Mouse (Mus musculus) kidney, postnatal 4 days (tissue): Measurements from ENCODE around the gene Dnah14.
A peak's percentile ranks its signal among the peaks of the same experiment; 100 is the strongest.

Source experiments
- DNase-seq, 2 experiments: peaks; one replicate each; pipeline ENCODE4 v3.0.0; 2021; ENCODE audit warnings: mixed read lengths in 2 of 2

Gene Dnah14

GRCm38 (mm10) chr1:181611118-181611517, 34.8 kb downstream of the Dnah14 start:
- DNase-seq, result peak; percentile 7 to 9

GRCm38 (mm10) chr1:181615866-181616491, 39.6 kb downstream of the Dnah14 start:
- peak; percentile 82 to 85 for DNase-seq

GRCm38 (mm10) chr1:181617332-181617731, 41.0 kb downstream of the Dnah14 start:
- peak; percentile 35 to 45 for DNase-seq

GRCm38 (mm10) chr1:181623149-181623680, 46.9 kb downstream of the Dnah14 start:
- DNase-seq, result no peak

- DNase-seq, result no peak
Measured at GRCm38 (mm10) chr1:181624876-181625275, 48.5 kb downstream of the Dnah14 start.

- DNase-seq, result no peak
Measured at GRCm38 (mm10) chr1:181628276-181628675, 51.9 kb downstream of the Dnah14 start.

GRCm38 (mm10) chr1:181631371-181631770, 55.0 kb downstream of the Dnah14 start:
- no peak for DNase-seq

- no peak for DNase-seq
Measured at GRCm38 (mm10) chr1:181637997-181638713, 61.8 kb downstream of the Dnah14 start.

- no peak for DNase-seq
Measured at GRCm38 (mm10) chr1:181640383-181640782, 64.0 kb downstream of the Dnah14 start.

GRCm38 (mm10) chr1:181647467-181647866, 71.1 kb downstream of the Dnah14 start:
- peak in 1 of 2 experiments; percentile 25 for DNase-seq

- DNase-seq, result no peak
Measured at GRCm38 (mm10) chr1:181653481-181653880, 77.1 kb downstream of the Dnah14 start.

- no peak for DNase-seq
Measured at GRCm38 (mm10) chr1:181656421-181656820, 80.1 kb downstream of the Dnah14 start.

GRCm38 (mm10) chr1:181666801-181667200, 90.4 kb downstream of the Dnah14 start:
- peak; percentile 16 to 20 for DNase-seq

- no peak for DNase-seq
Measured at GRCm38 (mm10) chr1:181694729-181695498, 118.6 kb downstream of the Dnah14 start.

- peak; percentile 56 to 59 for DNase-seq
Measured at GRCm38 (mm10) chr1:181728707-181729106, 152.3 kb downstream of the Dnah14 start.

GRCm38 (mm10) chr1:181733517-181733916, 157.2 kb downstream of the Dnah14 start:
- DNase-seq, result no peak

GRCm38 (mm10) chr1:181740259-181740658, 163.9 kb downstream of the Dnah14 start:
- DNase-seq, result no peak

GRCm38 (mm10) chr1:181742251-181742885, 166.0 kb downstream of the Dnah14 start:
- no peak for DNase-seq

- peak; percentile 19 to 25 for DNase-seq
Measured at GRCm38 (mm10) chr1:181769392-181769791, 193.0 kb downstream of the Dnah14 start.

- DNase-seq, result no peak
Measured at GRCm38 (mm10) chr1:181771871-181772270, 195.5 kb downstream of the Dnah14 start.

- no peak for DNase-seq
Measured at GRCm38 (mm10) chr1:181776541-181776940, 200.2 kb downstream of the Dnah14 start.

GRCm38 (mm10) chr1:181782600-181782999, 206.2 kb downstream of the Dnah14 start:
- peak; percentile 10 to 17 for DNase-seq

- DNase-seq, result no peak
Measured at GRCm38 (mm10) chr1:181789952-181790351, 213.6 kb downstream of the Dnah14 start.
